Mouse (Mus musculus) embryo, embryonic 10.5 days (tissue): ENCODE measurements around the gene Smc3.

Source experiments
- DNase-seq: peaks from one replicate; pipeline ENCODE4 v3.0.0-alpha.2; 2015; ENCODE audit warnings: low spot score

The Smc3 gene

DNA sequence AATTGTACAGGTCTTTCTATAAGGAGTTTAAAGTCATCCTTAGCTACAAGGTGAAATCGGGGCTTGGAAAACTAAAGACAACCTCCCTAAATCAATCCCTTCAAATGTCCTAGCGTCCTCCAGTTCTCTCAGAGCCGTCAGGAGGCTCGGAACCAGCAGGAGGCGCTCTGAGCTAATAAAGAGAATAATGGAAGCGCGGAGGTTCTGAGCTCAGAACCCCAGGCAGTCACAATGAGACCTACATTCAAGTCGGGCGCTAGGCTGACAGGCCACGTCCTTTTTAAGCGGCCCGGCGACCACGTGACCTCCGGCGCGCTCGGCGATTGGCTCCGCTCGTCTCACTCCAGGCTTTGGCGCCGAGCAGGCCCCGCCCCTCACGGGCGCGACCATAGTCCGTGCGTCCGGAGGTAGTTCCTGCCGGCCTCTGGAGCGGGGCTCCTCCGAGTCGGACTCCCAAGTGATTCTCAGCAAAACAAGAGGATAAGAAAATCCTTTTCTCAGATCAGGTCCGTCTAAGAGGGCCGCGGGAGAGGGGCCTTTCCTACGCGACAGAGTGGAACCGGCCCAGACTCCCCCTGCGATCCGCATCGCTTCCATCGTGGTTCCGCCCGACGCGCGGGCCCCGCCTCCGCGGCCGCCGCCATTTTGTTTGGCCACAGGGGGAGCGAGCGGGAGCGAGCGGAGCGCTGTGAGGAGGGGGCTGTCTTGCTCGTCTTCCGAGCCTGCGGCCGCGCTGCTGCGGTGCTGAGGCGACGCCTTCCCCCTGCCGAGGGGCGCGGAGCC is at the start of gene Smc3:
Gene Smc3 (plus strand): TSS at position 642 of the 783 bp plus-strand sequence.
- DNase-seq, result peak; percentile 99

DNA sequence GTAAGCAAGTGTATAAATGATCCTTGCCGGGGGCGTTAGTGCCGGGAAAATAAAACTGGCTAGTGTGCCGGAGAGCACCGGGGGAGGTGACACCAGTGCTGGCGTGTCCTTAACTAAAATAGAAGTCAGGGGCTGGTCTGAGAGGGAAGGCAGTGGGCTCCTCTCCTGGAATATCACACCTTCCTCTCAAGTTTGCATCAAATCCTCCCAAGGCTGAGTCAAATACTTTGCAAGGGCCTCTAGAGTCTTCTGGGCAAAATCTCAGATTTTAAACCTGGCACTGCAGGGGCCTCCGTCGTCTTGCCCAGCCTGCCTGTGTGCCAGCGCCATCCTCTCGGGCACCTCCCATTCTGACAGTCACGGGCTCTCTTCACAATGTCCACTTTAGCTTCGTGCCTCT is 49.2 kb upstream of the Smc3 start:
- no peak for DNase-seq

DNA sequence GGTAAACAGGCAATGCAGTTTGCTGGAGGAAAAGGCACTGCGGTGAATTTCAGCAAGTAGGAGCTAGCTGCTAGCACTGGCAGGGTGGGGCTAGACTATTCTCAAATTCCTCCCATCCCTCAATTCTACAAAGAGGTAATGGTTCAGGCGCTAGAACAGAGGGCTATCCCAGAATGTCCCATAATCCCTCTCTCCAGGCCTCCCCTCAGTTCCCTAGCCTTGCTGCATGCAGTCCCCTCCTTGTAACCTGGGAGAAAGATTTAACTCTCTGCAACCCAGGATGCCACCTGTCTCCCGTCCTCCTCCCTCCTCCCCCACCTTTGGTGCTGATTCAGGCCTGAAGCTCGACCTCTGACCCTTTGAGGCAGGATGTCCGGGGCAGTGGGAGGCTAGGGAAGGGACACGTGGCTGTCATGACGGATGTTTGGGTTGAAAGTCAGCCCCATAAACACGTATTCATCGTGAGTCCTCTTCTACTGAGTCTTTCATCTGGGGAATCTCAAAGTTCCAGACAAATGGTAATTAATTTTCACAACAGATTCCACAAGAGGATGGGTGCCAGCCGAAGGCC is 47.9 kb upstream of the Smc3 start:
- peak; percentile 31 for DNase-seq

DNA sequence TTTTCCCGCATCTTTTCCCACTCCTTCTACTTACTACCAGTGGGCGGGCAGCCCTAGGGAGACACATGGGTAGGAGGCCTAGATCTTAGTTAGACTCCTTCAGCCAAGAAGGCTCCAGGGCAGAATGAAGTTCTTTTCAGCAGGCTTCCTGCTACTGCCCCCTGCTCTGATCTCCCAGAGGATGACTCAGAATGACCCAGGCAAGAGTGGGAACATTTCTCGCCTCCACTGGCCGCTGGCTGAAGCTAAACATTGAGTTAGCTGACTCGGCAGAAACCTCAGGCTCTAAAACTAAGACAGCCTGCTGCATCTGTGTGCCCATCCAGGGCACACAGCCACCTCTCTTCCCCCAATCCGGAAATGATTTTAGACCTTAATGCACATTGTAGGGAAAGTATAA is 47.4 kb upstream of the Smc3 start:
- no peak for DNase-seq

DNA sequence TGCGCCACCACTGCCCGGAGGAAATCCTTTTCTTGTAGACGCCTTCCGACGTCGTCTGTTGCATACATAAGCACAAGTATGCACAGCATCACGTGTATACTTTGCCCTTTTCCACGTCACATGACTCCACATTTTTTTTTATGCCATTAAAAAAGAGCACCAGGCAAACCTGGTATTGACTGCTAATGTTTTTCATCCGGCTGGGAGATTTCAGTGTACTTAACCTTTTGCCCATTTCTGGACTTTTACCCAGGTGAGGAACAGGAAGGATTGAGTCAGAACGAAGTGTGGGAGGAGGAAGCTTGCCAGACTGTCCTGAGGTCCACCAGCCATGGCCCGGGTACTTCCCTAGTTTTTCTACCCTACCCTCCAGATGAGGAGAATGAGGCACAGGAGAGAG is 45.8 kb upstream of the Smc3 start:
- DNase-seq, result no peak

DNA sequence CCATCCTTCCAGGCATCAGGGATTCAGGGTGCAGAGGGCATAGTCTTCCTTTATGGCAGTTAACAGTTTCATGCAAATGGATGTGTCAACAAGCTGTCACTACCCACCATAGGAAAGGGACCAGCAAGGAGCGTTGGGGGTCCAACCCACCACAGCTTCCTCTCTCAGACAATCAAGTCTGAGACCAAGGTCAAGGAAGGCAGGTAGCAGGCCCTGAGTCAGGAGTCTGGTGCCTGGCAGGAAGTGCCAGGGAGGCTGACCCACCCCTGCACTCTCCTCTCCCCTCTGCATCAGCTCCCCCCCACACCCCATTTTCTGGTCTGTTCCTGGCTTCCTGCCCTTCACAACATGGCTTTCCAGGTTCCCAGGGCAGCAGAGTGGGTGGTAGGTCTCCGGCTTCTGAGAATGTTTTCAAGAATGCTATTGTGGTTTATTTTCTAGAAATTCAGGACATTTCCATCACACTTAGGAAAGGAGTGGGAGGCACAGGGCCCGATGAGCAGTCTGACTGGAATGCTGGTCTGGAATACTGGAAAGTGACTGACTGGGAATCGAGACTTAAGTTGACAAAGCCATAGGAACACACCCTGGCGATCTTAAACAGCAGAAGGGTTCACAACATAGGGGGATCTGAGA is 45.1 kb upstream of the Smc3 start:
- no peak for DNase-seq

DNA sequence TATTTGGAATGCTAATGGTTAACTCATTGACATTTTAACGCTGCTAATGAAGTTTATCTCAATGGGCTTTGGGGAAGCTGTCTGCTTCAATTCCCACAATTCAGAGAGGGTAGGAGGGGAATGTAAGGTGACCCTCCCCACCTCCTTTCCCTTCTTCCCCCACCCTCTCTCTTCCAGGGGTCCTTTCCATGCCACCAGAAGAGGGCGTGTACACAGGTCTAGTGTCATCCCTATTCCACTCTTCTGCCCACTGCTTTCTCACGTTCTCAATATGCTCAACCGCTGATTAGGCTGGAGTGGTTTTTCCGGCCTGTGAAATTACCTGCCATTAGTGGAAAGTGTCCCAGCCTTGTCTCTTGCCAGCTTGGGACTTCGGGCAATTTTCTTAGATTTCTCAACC is 43.4 kb upstream of the Smc3 start:
- no peak for DNase-seq

DNA sequence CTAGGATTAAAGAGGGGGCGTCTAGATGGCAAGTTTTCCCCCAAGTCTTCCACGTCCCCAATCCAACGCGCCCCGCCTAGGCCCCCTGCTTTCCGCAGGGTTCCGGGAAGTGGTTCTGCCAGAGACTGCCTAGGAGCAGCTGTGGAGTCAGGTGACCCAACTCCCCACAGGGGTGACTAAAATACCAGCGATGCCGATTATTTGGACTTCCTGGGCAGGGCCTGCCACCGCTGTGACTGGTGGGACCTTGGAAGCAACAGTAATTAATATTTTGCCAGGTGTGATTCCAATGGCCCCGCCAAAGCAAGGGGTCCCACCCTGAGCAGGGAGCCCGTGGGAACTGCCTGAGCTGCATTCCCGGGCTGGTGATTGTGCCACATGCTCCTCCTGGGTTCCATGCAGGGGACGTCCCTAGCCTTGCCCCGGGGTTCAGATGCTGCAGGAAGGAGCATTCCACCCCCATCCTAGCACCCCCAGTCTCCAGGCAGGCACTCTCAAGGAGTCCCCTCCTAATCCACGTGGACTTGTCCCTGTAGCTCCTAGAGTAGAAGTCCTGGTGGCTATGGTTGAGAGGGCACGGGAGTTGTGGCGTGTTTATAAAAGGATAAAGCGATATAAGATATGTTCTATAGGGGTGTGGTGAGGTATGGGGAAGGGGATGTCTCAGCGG is 42.8 kb upstream of the Smc3 start:
- peak; percentile 26 for DNase-seq

DNA sequence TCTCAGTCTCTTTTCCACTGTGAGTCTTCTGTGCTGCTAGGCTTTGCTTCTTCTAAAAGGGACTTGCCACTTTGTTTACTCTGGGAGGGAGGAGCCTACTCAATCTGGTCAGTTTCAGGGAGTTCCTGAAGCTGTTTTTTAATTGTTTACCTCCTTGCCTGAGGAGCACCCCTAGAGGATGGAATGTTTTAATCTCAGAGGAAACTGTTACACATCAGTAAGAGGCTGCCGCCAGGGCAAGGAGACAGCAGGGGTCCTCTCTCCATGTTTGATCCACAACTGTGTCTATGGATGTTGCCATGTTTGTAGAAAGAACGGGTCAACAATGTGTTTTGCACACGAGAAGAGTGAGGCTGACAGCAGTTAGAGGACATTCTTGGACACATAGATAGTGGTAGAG is 39.8 kb upstream of the Smc3 start:
- DNase-seq, result no peak

DNA sequence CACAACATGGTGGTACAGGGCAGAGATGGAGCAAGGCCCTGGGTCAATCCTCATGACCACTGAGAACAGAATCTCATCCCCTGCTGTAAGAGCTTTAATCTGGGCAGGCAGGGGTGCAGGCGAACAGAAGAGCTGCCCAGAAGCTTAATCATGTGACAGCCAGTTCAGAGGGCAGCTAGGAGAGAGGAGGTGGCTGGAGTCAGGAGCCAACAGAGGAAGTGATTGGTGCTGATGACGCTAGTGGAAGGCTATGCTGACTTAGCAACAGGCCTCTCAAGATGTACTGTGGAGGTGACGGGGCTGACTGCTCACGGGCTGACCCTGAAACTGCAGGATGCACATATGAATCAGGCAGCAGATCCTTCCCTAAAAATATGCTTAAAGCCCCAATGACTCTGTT is 36.0 kb upstream of the Smc3 start:
- no peak for DNase-seq

DNA sequence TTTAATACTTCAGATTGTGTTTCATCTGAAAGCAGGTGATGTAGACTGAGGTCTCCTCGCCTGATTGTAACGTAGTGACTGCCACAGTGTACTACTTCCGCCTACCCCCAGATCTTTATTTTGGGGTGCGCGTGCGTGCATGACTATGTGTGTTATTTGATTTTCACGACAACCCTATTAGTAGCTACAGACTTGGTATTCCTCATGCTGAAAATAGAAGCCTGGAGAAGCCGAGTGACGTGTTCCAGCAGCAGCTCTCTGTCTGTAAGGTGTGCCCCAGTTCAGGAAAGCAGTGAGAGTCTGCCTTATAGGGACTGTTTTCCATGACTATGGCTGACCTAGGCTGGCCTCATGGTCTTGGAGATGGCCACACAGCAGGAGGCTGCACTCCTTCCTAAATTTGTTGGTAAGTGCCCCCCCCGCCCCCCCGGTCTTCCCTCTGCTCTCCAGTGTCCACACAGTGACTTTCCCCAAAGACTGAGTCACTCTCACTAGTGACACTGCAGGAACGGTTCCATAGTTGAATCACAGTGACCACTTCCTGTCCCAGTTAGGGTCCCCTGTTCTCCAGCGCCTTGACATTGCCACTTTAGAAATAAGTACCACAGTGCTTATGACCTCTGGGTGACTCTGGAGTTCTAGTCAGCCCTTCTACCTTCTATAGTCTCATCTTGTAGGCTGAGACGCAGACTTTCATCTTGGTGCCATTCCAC is 34.5 kb upstream of the Smc3 start:
- DNase-seq, result no peak

DNA sequence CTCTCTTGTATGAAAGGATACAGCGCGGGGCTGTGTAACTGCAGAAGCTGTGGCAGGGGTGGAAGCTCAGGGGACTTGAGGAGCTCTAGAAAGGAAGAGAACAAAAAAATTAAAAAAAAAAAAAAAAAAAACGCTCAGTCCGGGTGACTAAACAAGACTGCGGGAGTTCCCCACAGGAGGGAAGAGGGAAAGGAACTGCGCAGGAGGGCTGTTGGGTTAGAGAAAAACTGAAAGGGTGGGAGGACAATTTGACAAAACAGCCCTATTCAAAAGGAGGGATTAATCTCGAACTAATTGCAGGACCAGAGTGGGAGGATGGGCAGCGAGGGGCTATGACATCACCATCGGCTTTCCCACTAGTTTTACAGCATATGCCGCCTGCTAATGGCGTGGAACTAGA is 32.3 kb upstream of the Smc3 start:
- DNase-seq, result peak; percentile 41

DNA sequence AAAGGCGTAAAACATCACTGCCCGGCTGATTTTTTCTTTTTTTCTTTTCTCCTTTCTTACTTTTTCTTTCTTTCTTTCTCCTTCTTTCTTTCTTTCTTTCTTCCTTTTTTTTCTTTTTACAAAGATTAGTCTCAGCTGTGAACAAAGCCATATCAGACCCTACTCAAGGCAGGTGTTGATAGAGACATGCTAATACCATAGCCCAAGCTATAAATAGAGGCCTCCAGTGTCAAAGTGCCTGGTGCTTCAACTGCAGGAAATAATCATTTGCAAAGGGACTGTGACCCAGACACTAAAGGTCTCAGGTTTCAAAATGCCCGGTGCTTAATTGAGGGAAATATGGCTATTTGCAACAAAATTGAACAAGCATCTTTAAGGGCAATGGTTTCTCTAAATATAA is 31.6 kb upstream of the Smc3 start:
- DNase-seq, result no peak

DNA sequence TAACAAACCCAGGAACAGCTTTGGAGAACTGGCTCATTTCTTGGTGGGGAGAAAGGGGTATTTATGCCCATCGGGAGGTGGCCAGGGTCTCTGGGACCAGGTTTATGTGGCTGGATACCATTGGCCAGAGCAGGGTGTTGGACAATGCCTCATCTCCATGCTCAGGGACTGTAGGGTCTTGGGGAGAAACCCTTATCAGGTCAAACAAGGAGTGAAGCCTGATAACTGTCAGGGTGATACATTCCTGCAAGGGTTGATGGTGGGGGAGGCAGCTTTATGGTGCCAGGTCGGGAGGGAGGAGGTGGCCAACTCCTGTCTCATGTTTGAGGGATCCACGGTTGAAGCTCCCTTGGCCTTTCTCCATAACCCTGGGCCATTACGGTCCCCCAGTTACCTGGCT is 29.1 kb upstream of the Smc3 start:
- no peak for DNase-seq

DNA sequence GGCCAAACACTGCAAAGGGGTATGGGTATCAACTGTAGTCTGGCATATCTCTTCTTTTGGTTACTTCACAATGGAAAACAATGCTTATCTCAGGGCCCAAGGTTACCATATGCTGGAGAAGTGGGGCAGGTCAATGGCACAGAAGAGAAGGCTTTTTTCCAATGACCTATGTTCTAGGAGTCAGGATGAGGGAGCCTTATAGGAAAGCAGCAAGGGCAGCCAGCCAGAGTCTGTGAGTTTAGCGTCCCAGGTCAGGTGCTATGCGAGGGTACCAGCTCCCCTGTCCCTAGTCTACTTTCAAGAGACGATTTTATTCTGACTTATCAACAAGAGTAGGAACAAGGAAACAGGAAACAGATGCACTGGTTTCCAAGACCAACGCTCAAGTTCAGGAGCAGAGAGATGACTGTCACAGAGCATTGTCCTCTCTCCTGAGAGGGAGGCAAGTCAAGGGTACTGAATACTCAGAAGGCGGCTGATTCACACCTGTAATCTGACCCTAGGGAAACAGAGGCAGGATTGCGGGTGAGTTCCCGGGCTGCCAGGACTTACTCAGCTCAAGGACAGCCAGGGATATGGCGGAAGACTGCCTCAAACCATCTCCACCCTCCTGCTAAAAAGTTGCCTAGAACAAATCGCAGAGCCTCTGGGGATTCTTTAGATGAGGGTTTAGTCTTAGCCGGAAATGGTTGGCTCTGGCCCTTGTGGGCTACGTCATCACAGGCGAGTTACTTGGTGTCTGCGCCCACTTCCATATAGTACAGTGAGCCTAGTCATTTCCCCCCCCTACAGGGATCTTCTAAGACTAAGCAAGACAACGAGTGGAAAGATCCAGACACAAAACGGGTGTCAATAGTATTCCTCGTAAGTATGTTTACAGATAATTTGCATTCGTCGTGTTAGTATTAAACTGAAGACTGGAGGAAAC is 28.4 kb upstream of the Smc3 start:
- DNase-seq, result no peak

DNA sequence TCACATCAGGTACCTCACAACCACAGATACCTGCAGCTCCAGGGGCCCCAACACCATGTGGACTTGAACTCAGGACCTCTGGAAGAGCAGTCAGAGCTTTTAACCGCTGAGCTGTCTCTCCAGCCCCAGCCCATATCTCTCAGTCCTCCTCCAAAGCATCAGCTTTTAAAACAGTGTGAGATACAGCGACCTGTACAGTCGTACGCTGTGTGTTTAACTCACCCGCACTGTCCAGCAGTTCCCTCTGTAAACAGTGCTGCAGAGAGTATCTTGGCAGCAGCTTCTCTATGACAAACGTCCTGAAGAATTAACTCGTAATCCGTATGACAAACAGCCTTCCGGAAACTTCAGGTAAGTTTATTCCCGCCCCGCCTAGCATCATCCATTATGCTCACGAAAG is 27.6 kb upstream of the Smc3 start:
- no peak for DNase-seq

DNA sequence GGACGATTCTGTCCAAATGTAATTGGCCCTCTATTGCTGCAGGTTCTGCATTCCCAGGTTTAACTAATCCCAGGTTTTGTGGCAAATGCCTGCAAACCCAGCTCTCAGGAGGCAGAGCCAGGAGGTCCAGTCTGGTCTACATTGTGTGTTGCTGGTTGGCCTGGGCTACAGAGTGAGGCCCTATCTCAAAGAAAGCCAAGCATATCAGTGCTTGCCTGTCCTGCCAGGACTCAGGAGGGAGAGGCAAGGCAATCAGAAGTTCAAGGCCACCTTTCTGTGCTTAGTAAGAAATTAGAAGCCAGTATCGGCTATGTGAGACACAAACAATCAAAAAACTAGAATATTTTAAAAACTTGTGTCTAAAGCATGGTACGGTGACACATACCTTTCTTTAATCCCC is 27.0 kb upstream of the Smc3 start:
- DNase-seq, result no peak

DNA sequence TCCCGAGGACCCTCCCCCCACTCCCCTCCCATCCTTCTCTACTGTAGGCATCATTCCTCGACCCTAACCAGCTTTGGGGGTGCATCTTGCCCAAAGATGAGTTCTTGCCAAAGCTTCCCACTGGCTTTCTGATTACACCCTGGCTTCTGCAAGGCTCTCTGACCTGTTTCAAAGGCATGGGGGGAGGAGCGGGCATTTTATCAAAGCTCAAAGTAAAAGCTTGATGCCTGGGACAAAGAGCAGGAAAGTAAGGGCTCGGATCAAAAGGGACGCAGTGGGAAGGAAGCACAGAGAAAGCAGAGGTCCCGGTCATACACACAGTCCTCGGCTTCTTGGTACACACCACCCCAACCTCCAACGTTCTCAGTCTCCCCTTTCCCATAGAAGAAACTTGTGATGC is 26.1 kb upstream of the Smc3 start:
- no peak for DNase-seq

DNA sequence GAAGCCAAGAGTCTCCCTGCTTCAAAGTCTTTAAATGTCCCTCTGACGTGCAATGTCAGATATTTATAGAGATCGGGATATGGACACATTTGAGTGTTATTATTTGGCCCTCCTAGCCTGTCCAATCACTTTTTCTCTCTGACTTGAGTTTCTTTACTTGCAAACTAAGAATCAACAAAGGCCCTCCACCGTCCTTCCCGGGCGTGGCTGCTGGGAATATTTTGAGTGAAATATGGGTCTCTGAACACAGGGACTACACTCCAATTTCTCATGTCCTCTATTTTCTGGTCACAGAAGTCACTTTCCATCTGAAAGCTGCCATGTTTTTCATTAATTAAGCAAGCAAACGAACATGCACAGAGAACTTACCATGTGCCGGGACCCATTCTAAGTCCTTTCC is 25.7 kb upstream of the Smc3 start:
- DNase-seq, result no peak

DNA sequence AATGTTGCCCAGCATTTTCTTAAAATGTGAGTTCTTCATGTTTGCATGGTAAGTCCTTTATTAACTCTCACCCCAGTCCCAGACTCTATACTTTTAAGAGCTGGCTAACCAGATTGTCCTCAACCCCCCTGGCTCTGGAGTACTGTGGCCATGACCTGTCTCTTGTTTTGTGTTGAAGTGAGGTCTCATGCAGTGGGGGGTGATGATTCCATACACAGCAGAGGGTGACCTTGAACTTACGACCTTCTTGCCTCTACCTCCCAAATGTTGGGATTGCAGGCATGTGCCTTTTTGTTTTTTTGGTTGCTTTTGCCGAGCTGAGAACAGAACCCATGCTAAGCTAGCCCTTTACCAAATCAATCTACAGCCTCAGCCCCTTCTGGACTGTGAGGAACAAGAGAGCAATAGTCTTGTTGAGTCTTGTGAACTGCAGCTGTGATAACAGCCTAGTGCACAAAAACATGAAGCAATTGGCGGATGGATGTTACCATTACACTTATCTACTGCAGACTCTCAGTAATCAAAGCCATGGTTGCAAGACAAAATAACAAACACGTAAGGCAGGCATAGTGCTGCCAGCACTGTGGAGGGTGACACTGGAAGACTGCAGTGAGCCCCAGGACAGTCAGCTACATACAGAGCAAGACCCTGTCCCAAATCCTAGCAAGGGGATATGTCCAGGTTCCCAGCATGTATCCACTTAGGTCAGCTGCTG is 24.7 kb upstream of the Smc3 start:
- DNase-seq, result no peak

DNA sequence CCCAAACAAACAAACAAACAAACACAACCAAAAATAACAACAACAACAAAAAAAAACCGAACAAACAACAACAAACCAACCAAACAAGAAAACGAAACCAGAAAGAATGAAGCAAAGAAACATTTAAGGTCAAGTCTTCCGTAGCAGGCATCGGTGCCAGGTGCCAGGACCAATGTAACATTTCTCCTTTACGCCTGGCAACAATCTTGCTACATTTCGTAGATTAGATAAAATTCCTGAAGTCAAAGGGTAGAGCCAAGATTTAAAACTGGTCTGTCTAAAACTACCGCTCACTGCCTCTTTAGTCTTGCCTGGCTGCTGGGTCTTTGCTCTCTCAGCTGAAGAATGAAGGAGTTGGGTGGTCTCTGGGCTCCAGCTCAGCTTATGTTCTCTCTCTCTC is 24.1 kb upstream of the Smc3 start:
- no peak for DNase-seq
